25 mouse cellular contexts compared by ENCODE assay signal in genomic region chr8:104136277-104136676, GRCm38 (mm10). TPM values are rescaled to one million over a fixed set of nuclear protein-coding genes. Genes with fewer than 3 reads are reported as not detected.
"Had no signal": no experiment of that assay in that cellular context is flagged by ENCODE, and none has a peak within 500 bp of the region (broad histone marks: within the 10 kb centered on the region; RNA-seq: fewer than 3 reads in every experiment).

No protein-coding gene starts in this region.

- DNase-seq: gastrocnemius, postnatal 14 days; gastrocnemius, postnatal 36 days; heart, adult 18-20 months; heart, postnatal 14 days; heart, postnatal 36 days; kidney, adult 18-20 months; kidney, adult 8-10 months; kidney, postnatal 10 days; kidney, postnatal 36 days; layer of hippocampus, adult 9-11 months; layer of hippocampus, postnatal 36 days; left cerebral cortex, postnatal 4 days; liver; liver, embryonic 13.5 days; liver, postnatal 0 days had no signal

- H3K36me3 ChIP-seq: heart, embryonic 15.5 days; hindbrain, embryonic 13.5 days; hindbrain, embryonic 15.5 days; limb, embryonic 12.5 days; liver, embryonic 13.5 days; liver, embryonic 15.5 days had no signal

- H3K4me2 ChIP-seq: heart, embryonic 13.5 days; heart, embryonic 15.5 days; hindbrain, embryonic 13.5 days; hindbrain, embryonic 15.5 days; limb, embryonic 12.5 days; liver, embryonic 11.5 days; liver, embryonic 13.5 days; liver, embryonic 15.5 days had no signal

- H3K9me3 ChIP-seq: heart, embryonic 13.5 days; heart, embryonic 15.5 days; hindbrain, embryonic 13.5 days; hindbrain, embryonic 15.5 days; limb, embryonic 12.5 days; liver, embryonic 13.5 days; liver, embryonic 15.5 days had no signal

- H3K27ac ChIP-seq: heart, embryonic 13.5 days; heart, embryonic 15.5 days; hindbrain, embryonic 13.5 days; hindbrain, embryonic 15.5 days; hindbrain, postnatal 0 days; limb, embryonic 12.5 days; liver, embryonic 13.5 days; liver, embryonic 15.5 days had no signal

- H3K4me1 ChIP-seq: heart, embryonic 13.5 days; heart, embryonic 15.5 days; hindbrain, embryonic 13.5 days; hindbrain, embryonic 15.5 days; limb, embryonic 12.5 days; liver, embryonic 13.5 days; liver, embryonic 15.5 days had no signal

- H3K27me3 ChIP-seq: heart, embryonic 13.5 days; heart, embryonic 15.5 days; hindbrain, embryonic 13.5 days; hindbrain, embryonic 15.5 days; limb, embryonic 12.5 days; liver, embryonic 13.5 days; liver, embryonic 15.5 days had no signal

- H3K4me3 ChIP-seq: heart, embryonic 13.5 days; heart, embryonic 15.5 days; hindbrain, embryonic 13.5 days; hindbrain, embryonic 15.5 days; limb, embryonic 12.5 days; liver, embryonic 13.5 days; liver, embryonic 15.5 days had no signal

- H3K9ac ChIP-seq: heart, embryonic 13.5 days; heart, embryonic 15.5 days; hindbrain, embryonic 13.5 days; hindbrain, embryonic 15.5 days; limb, embryonic 12.5 days; liver, embryonic 13.5 days; liver, embryonic 15.5 days; liver, postnatal 0 days had no signal

- ATAC-seq: hindbrain, postnatal 0 days; inflammation-experienced regulatory T-cells, adult 6 months; intestine, postnatal 0 days; liver, postnatal 0 days had no signal

RNA-seq across cellular contexts. Expression of gene Bean1, which starts 34.0 kb away (rescaled TPM):
- polyA plus RNA-seq: inflammation-experienced regulatory T-cells, adult 6 months; liver, embryonic 13.5 days; liver, postnatal 0 days had no signal
